Mouse (Mus musculus) heart, adult 2 months (tissue): ENCODE data around the gene Otc.
A peak's percentile ranks its signal among the peaks of the same experiment; 100 is the strongest.

Experiments used
- CTCF ChIP-seq: fragments of 200-600 bp; IDR thresholded peaks from 2 replicates; pipeline ENCODE4 v1.8.1; 2022; ENCODE audit warnings: antibody characterized with exemption, mild to moderate bottlenecking, moderate library complexity
- EP300 ChIP-seq: fragments of 200-500 bp; IDR thresholded peaks from 2 replicates; pipeline ENCODE4 v1.6.1; 2011; ENCODE audit warnings: low read depth, low read length, control low read depth; ENCODE audit not compliant: insufficient read depth
- POLR2A ChIP-seq: fragments of 200-500 bp; IDR thresholded peaks from 2 replicates; pipeline ENCODE4 v1.6.1; 2011; ENCODE audit warnings: mild to moderate bottlenecking, low read depth, low read length, control low read depth; ENCODE audit not compliant: insufficient read depth

DNA sequence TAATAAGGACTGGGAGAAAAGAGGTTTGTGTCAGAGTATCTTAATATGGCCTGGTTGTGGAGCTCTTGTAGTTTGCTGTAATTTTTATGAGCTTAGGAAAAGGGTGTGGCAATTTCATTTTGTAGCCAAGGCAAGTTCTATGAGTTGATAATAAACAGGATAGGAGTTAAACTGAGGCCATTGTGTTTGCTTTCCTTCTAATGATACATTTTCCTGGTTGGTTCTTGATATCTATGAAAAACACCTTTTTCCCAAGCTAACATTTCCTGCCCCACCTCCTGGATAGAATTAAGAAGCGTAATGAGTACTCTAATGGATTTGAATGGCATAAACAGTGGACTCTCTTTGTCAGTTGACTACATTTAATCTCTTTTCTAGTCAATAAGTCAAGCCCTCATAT lies 5.7 kb downstream of the Otc start:
- TF ChIP-seq CTCF (no peak), POLR2A (no peak), EP300 (0 out of 2 replicates have a peak, but pooled peaks have one; percentile 24)
